Mouse (Mus musculus): ENCODE measurements at regions not wholly inside any gene's neighbourhood (a gene's known extent, or its start where the extent isn't known, plus 50 kb on each side); places are given as distances from the start of the nearest gene placed in this dataset.
"Not testable (repeated sequence)": the region's sequence is repeated elsewhere in the genome, so short reads cannot be mapped to it uniquely, and the experiment has no call there.

DNA sequence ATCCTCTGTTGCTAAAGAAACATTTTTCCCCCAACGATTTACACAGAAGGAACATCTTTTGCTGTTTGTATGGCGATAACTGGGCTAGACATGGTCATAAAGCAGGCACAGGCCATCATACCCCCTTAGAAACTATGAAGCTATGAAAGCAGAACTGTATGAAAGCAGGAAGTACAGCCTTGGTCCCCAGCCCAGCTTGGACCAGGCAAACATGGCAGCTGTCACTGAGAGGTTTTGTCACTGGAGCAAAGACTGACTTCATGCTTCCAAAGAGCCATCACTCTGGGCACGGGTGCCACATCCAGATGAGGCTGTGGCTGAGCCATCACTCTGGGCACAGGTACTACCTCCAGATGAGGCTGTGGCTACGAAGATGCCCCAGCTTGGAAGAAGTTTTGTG lies 276.8 kb upstream of the Kdm8 start:
- DNase-seq (ENCODE audit: low spot score): no peak

DNA sequence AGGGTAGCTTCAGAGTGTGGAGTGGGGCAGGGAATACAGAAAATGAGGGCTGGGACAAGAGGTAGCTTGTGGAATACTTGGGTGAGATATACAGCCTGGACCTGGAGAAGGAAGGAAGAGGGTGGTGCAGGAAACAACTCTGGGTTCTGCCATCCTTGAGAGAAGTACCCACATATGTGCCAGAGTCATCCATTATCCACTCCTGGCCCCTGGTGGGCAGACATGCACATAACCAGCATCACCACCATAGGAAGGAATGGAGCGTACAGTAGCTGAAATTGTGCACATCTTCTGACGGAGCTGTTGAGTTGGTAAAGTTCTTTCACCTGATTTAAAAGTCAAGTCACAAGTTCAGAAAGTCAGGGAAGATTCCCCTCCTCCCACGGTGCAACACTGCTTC lies 262.9 kb upstream of the Kdm8 start:
- no peak for DNase-seq (ENCODE audit: low spot score)

DNA sequence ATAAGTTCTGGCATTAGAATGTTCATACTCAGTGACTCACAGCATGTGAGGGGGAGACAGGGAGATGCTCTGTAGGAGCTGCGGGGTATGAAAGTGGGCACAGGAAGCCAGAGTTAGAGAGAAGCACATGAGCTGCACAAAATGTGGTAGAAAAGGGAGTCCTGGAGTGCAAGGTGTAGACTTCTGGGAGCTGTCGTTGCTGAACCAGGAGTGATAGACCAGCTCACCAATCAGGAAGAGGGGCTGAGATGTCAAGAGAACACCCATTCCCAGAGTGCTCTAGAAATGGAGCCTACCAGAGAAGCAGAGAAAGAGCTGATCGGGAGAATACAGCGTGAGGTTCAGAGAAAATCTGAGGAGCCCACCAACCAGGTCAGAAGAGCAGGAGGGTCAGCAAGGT lies 262.2 kb upstream of the Kdm8 start:
- DNase-seq (ENCODE audit: low spot score): no peak

DNA sequence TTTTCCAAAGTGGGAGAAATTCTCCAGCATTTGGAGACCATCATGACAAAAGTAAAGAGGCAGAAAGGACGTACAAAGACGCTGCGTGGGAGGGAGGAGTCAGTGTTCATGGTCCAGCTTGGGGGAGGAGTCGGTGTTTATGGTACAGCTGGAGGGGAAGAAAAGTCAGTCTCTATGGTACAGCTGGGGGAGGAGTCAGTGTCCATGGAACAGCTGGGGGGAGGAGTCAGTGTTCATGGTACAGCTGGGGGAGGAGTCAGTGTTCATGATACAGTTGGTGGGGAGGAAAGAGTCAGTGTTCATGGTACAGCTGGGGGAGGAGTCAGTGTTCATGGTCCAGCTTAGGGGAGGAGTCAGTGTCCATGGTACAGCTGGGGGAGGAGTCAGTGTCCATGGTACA lies 261.5 kb upstream of the Kdm8 start:
- DNase-seq (ENCODE audit: low spot score): not testable (repeated sequence)

DNA sequence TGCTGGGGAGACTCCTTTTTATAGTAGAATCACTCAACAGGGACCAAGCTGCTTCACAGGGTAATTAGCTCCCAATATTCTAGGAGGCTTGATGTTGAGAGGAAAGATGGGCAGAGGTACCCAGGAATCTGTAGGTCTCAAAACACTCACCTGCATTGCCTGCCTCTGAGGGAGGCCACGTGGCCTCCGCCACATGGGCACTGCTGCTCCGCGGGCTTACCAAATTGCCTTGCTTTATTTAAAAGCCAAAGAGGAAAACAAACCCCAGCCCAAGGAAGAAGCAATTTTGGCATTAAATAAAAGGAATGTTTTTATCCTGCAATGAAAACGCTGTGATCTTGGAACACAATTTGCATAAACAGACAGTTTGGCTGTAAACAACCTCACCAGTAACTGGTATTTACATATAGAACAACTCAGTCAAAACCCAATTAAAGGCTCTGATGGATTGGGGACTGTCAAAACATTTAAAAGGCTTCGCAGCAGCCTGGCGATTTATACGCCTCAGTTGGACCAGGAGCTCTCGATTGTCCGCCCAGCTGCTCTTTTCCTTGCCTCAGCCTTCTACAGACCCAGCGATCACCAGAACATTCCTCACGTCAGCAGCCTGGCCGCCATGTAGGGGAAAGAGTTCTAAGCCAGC lies 259.3 kb upstream of the Kdm8 start:
- DNase-seq (ENCODE audit: low spot score): no peak

DNA sequence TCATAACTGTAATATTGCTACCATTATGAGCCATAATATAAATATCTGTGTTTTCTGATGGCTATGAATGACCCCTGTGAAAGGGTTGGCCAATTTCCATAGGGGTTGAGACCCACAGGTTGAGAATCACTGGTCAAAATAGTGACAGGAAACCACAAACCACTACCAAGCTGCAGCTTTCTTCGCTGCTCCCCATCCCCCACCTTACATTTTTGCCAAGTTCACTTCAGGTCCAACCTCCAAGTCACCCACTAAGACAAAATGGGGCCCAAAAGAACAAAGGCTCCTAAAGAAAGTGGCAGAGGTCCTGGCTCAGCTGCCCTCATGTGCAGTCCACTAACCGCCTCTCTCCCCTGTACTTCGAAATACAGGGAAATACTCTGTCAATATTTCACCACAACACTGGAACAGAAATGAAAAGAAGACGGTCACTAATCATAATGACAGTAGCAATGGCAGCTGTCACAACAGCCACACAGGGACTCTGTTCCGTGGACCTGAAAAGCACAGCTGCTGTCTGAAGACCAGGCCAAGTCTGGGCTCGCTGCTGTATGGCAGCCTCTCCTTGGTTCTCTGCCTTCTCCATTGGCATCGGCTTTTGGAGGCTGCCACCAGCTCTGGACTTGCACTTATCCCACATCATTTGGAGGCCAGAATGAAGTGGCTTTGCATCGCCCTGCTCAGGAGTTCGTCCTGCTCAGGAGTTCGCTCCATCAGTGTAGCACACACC lies 257.3 kb upstream of the Kdm8 start:
- no peak for DNase-seq (ENCODE audit: low spot score)

DNA sequence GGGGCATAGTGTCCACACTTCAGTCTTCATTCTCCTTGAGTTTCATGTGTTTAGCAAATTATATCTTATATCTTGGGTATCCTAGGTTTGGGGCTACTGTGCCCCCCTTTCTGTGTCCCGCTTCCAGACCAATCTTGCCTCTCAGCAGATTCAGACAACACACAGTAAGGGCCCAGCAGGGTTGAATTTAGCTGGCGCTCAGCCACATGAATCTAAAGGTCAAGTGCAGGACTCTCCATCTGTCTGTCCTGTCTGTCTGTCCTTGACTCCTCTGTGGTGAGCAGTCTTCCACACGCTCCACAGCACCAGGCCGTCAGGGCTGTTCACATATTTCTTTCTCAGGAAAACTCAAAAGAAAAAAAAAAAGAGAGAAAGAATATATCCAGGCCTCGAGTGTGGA lies 255.5 kb upstream of the Kdm8 start:
- DNase-seq (ENCODE audit: low spot score): no peak

DNA sequence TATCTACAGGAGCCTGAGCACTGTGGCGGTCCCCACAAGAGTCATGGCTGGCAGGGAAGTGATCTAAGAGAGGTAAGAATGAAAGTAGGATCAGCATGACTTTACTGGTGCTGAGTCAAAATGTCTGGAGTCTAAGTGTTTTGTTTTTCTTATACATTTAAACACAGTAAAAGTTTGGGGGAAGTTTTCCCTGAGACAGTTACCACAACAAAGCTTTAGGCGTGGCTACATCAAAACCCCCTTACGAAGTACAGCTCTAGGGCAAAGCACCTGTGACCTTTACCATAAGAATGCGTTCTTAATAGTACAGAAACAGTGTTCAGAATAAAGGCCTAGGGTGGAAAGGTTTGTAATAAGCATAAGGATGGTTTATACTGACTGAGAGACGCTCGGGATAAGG lies 254.4 kb upstream of the Kdm8 start:
- DNase-seq (ENCODE audit: low spot score): no peak

DNA sequence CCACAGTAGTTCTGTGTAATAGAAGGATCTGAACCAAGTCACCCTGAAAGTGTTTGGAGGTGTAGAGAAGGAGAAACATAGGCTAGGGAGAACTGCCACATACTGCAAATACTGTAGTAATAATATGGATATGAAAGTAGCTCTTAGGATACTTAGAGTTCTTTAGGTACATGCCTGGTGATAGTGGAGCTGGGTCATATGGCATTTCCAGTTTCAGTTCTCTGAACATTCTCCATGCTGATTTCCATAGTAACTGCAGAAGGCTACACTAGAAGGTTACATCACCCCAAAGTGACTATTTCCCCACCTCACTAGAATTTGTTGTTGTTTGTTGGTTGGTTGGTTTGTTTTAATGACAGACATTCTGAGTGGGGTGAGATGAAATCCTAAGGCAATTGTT lies 253.2 kb upstream of the Kdm8 start:
- no peak for DNase-seq (ENCODE audit: low spot score)

DNA sequence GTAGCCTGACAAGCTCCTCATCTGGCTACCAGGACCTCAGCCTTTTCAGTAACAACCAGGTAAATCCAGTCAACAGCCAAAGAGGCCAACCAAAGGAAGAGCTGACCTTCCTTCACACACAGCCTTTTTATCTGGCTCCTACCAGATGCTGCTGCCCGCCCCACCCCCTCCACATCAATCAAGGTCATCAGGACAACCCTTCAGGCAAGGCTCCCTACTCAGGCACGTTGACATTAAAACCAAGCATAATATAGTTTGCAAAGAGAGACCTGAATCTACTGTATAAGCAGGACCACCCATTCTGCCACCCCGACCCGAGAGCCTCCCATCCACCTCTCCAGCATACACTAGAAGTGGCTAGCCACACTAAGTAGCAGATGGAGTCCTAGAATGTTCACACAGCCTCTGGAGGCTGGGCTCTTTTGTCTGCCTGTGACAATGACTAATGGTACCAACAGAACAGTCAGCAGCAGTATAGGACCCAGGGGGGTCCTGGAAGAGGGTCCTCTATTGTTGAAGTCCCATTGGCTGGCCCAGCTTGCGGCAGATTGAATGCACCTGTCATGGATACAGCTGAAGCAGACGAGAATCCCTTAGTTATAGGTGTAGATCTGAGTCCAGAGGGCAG lies 233.0 kb upstream of the Kdm8 start:
- DNase-seq (ENCODE audit: low spot score): no peak

DNA sequence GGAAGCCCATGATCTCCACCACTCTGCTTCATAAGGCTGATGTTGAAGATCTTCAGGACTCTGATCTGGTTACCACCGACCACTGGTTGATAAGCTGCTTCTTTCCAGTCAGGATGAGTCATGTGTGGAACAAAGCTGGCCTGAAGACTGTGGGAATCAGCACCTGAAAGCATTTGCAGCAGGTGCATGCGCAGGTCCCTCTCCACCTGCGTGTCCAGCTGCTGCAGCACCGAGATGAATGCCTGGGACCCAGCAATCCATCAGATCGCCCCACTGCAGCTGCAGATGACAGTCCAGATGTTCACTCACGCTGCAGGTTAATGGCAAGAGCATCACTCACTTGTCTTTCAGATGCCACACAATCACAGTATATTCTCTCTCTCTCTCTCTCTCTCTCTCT lies 230.4 kb upstream of the Kdm8 start:
- DNase-seq (ENCODE audit: low spot score): no peak

DNA sequence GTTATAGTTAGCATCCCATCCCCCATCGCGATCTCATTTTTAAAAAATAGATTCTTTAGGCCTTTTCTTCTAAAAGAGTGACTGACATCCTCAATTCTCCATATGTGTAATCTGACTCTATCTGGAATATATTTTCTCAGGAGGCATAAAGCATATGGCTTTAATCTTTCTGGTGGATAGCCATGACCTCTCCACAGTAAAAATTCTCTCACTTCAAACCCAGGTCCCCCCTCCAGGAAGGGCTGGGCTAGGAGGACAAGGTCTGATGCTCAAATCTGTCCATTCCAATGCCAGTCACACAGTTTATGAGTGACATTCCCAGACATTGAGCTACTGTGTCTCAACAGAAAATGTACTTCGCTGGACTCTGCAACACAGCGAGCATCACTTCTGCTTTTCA lies 226.8 kb upstream of the Kdm8 start:
- DNase-seq (ENCODE audit: low spot score): no peak

DNA sequence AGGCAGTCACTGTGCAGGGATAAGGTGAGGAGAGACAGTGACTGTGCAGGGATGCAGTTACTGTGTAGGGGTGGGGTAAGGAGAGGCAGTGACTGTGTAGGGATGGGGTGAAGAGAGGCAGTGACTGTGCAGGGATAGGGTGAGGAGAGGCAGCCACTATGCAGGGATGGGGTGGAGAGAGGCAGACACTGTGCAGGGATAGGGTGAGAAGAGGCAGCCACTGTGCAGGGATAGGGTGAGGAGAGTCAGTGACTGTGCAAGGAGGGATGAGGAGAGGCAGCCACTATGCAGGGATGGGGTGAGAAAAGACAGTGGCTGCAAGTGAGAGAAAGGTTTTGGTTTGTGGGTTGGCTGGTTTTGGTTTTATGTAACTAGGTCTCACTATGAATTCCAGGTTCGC lies 221.8 kb upstream of the Kdm8 start:
- DNase-seq (ENCODE audit: low spot score): no peak

DNA sequence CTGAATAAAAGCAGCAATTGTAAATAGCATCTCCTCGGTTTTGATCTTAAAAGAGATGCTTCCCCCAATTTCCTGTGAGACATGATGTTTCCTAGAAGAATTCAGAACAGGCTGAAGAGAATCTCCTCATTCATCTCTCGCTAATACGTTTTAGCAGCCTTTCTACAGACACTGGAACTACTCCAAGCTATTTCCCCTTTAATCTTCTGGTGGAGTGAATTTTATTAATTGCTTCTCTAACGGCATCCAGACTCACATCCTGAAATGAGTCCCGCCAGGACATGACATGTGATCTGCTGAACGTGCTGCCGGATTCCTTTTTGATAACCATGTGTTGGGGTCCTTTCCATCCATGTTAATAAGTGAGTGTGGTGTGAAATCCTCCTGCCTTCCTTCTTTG lies 209.6 kb upstream of the Kdm8 start:
- no peak for DNase-seq (ENCODE audit: low spot score)

DNA sequence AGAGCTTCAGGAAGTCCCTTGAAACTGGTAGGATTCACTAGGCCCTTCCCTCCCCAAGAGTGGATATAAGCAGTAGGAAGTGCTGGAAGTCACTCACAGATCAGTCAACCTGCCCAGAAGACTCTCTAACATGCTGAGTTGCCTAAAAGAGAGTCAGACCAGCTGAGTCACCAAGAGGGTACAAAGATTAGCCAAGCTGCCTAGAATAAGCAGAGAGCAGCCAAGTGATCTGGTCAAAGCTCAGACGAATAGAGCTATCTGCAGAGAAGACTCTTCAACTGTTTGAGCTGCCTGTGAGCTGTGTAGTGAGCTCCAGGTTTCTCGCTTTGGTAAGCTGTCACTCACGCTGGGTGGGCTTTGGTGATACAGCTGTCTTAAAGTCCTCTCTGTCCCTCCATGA lies 207.4 kb upstream of the Kdm8 start:
- no peak for DNase-seq (ENCODE audit: low spot score)

DNA sequence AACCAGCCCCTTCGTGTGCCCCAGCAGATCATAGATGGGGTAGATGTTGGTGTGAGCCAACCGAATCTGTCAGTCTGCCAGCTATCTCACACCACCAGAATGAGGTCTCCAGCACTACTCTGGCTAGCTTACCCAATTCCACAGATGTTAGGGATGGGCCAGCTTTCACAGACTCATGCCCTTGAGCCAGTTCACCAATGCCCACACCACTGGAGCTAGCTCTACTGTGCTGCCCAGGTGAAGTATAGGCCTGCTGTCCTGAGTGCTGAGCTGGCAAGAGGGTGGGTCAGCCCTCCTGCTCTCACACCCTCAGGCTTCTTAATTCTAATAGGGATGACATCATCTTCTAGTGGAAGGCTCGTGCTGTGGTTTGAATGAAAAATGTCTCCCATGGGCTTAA lies 201.5 kb upstream of the Kdm8 start:
- DNase-seq (ENCODE audit: low spot score): no peak

DNA sequence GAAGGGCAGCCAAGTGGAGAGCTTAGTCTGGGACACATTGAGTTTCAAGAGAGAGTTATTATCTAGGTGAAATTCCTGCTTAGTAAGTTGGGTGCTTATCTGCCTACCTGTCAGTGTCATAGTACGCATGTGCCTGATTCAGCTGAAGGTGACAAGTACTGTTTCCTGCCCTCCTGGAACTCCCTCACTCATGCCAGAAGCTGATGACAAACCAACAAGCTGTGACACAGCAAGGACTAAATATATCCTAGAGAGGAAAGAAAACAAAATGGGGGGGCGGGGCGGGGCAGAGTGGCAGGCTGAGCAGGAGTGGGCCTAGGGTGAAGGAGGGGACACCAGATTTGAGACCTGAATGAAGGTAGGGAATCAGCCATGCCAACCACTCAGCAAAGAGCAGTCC lies 196.1 kb upstream of the Kdm8 start:
- DNase-seq (ENCODE audit: low spot score): no peak

DNA sequence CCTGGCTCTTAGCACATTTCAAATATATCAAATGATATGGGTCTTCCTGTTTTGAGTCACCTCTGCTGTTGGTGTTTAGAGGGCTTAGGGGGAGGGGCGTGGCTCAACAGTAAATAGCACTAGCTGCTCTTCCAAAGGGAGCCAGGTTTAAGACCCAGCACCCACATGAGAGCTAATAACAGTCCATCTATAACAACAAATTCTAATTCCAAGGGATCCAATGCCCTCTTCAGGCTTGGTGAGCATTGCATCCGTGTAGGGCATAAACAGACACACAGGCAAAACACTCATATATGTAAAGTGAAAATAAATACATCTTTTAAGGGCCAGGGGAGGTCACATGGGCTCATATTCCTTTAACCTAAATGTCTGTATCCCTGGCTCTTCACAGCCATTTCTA lies 194.1 kb upstream of the Kdm8 start:
- DNase-seq (ENCODE audit: low spot score): no peak

DNA sequence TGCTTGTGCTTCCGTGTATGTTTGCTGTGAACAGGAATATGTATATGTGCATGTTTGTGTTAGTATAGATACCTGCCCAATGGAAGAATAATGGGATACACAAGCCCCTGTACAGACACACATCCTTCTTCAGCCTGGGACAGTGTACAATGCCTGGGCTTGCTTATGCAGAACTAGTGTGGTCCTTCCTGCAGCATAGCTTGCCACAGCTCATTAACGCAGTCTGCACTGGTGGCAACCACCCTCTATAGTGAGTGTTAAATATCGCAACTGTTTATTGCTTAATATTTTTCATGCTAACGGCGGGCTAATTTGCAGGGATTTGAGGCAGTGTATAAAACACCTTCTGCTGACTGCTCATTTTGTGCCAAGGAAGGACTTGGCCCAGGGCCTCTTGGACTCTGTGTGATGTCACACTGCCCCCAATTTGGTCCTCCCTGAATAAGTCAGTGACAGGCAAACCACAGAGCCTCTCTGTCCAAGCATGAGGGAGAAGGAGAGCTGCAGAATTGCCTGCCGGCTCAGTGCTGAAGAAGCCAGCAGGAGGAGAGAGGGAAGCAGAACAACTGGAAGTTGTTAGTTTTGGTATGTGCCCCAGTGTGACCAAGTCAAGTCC lies 193.4 kb upstream of the Kdm8 start:
- no peak for DNase-seq (ENCODE audit: low spot score)

DNA sequence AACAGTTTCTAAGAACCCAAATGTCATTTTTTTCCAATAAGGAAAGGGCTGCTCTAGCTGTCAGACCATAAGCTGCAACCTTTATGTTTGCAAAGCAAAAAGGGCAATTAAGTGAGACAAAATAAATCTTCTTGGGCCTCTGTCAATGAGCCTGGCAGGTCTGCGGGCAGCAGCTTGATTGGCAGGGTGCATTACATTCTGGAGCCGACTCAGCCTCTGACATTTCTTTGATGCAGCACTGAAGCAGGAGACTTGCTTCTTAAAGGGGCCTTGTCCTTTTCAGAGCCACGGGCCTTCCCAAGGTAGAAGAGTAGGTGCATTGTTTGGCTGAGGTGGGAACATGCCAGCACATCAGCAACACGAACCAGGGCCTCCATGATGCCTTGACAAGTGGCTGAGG lies 190.2 kb upstream of the Kdm8 start:
- no peak for DNase-seq (ENCODE audit: low spot score)

DNA sequence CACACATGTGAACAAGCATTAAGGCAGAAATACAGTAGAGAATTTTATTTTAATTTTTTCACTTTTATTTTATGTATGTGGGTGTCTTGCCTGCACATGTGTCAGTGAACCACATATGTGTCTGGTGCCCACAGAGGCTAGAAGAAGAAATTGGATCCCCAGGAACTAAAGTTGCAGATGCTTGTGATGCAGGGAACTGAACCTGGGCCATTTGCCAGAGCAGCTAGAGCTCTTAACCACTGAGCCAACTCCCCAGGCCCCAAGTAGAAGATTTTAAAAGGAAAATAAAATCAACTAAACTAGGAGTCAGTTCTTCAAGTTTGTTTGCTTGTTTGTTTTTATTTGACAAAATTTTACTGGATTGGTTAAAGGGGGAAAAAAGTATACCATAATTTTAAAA lies 185.5 kb upstream of the Kdm8 start:
- DNase-seq (ENCODE audit: low spot score): no peak

DNA sequence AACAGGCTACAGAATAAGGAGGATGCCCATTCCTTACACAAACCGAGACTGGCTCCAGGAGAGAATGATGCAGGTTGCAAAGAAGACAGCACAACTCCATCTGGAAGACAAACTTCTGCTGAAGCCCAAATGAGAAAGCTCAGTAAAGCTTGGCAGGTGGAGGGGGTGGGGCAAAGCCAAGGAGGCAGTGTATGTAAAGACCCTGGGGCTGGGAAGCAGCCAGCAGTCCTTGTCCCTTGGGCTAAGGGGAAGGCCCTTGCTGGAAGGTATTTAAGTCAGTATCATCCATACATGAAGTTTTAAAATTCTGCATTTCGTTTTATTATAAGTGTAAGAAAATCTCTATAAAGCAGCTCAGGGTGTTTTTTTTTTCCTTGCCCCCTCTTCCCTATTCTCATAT lies 182.3 kb upstream of the Kdm8 start:
- DNase-seq (ENCODE audit: low spot score): no peak

DNA sequence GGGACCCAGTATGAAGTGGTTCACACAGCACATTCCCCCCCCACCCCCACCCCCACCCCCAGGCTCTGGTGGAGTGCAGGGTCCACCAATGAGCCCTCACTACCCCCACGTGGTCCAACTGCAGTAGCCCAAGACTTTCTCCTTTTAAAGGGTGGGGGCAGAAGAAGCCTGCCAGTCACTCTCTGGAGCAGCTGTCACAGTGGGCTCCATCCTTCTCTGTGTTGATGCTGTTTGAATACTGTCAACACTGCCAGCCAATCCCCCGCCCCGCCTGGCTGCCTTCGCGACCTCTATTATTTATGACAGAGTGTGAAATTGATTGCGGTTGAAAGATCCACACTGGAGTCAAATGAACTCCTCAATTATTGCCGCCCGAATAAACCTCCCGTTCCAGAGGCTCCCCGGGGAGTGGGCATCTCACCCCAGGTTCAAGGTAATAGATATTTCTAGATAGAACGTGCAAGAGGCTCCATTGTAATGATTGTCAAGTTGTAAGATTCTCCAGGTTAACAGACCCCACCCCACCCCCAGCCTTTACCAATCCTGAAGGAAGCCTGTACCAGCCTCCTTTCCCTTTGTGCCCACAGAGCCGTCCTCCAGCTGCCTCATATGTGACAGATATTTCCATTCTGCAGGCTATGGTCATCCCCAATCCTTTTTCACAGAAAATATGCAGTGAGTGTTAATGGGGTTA lies 181.7 kb upstream of the Kdm8 start:
- no peak for DNase-seq (ENCODE audit: low spot score)

Measured in urinary bladder, postnatal 10 days (tissue).